Mouse (Mus musculus) heart, adult 8-10 months (tissue): ENCODE results near the gene Ssh3. TPM values are rescaled to one million over a fixed set of nuclear protein-coding genes. Genes with fewer than 3 reads are reported as not detected.

Experiments
- DNase-seq: peaks from one replicate; pipeline ENCODE4 v3.0.0; 2022; ENCODE audit warnings: low spot score
- total RNA-seq, 4 experiments: library from RNA; stranded (reverse); gene quantifications; 2 replicates each; pipeline ENCODE4 v1.2.4; 2022

Ssh3 gene
- total RNA-seq, 4 experiments from 2014 or later: 6.1 to 11.4 (median 8.1) TPM

- DNase-seq: no peak
Measured at GRCm38 (mm10) chr19:4244775-4245174, 24.2 kb downstream of the Ssh3 start.

GRCm38 (mm10) chr19:4242416-4242815 is 26.6 kb downstream of the Ssh3 start:
- no peak for DNase-seq

- no peak for DNase-seq
Measured at GRCm38 (mm10) chr19:4240247-4240668, 28.7 kb downstream of the Ssh3 start.

GRCm38 (mm10) chr19:4234548-4234947 is 34.4 kb downstream of the Ssh3 start:
- no peak for DNase-seq

- DNase-seq: no peak
Measured at GRCm38 (mm10) chr19:4232651-4233050, 36.3 kb downstream of the Ssh3 start.

- DNase-seq: no peak
Measured at GRCm38 (mm10) chr19:4232186-4232572, 36.8 kb downstream of the Ssh3 start.

GRCm38 (mm10) chr19:4231253-4232185 is 37.5 kb downstream of the Ssh3 start, which contains the start of gene Pold4:
Gene Pold4 (plus strand): TSS chr19:4231899.
- DNase-seq: peak; percentile 98

- DNase-seq: no peak
Measured at GRCm38 (mm10) chr19:4230415-4230814, 38.6 kb downstream of the Ssh3 start.

- no peak for DNase-seq
Measured at GRCm38 (mm10) chr19:4229451-4230076, 39.4 kb downstream of the Ssh3 start.

GRCm38 (mm10) chr19:4228891-4229290 is 40.1 kb downstream of the Ssh3 start:
- no peak for DNase-seq

GRCm38 (mm10) chr19:4227894-4228678 is 40.9 kb downstream of the Ssh3 start:
- peak; percentile 86 for DNase-seq

- no peak for DNase-seq
Measured at GRCm38 (mm10) chr19:4227446-4227845, 41.5 kb downstream of the Ssh3 start.

GRCm38 (mm10) chr19:4226779-4227178 is 42.2 kb downstream of the Ssh3 start:
- DNase-seq: no peak

- DNase-seq: no peak
Measured at GRCm38 (mm10) chr19:4222165-4222564, 46.8 kb downstream of the Ssh3 start.

- no peak for DNase-seq
Measured at GRCm38 (mm10) chr19:4220957-4221743, 47.8 kb downstream of the Ssh3 start.

- DNase-seq: no peak
Measured at GRCm38 (mm10) chr19:4220416-4220815, 48.6 kb downstream of the Ssh3 start.

GRCm38 (mm10) chr19:4219943-4220342 is 49.0 kb downstream of the Ssh3 start:
- no peak for DNase-seq

- no peak for DNase-seq
Measured at GRCm38 (mm10) chr19:4218784-4219183, 50.2 kb downstream of the Ssh3 start.

GRCm38 (mm10) chr19:4218293-4218692 is 50.7 kb downstream of the Ssh3 start:
- DNase-seq: no peak

- no peak for DNase-seq
Measured at GRCm38 (mm10) chr19:4217855-4218254, 51.1 kb downstream of the Ssh3 start.

- DNase-seq: no peak
Measured at GRCm38 (mm10) chr19:4217140-4217539, 51.8 kb downstream of the Ssh3 start.
